Mouse (Mus musculus) liver, postnatal 0 days (tissue): Measurements from ENCODE around the gene Zbtb20.

Experiments
- CTCF ChIP-seq: sonication (generic); IDR thresholded peaks from 2 replicates; pipeline ENCODE4 v1.5.1; 2016; ENCODE audit warnings: antibody characterized with exemption, low read depth
- EP300 ChIP-seq: IDR thresholded peaks from 2 replicates; pipeline ENCODE4 v1.6.1; 2016; ENCODE audit warnings: antibody characterized with exemption, low read depth, mild to moderate bottlenecking

DNA sequence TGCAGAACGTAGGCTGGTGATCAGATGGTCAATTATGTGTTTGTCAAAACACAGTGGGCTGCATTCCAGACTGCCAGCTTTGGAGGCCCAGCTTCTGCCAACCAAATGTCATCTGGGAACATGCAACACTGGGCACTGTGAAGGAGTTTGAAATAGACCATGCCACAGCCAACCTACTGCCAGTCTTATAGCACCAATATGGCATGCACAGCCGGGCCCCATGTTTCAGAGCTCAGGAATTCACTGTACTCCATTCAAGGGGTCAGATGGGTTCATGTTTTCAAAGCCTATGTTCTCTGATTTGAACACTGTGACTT lies 591.0 kb downstream of the Zbtb20 start:
- no peak for TF ChIP-seq CTCF
- TF ChIP-seq EP300: no peak
